Mouse (Mus musculus) intestine, embryonic 16.5 days (tissue): ENCODE measurements around the gene Rnaset2b. TPM values are rescaled to one million over a fixed set of nuclear protein-coding genes. Genes with fewer than 3 reads are reported as not detected.
"Not testable (repeated sequence)": the region's sequence is repeated elsewhere in the genome, so short reads cannot be mapped to it uniquely, and the experiment has no call there.

Experiments used
- ATAC-seq: fragments of 200-750 bp; cut with Nextera tagmentation; 2 replicates; pipeline ENCODE4 v1.8.0; 2017; ENCODE audit warnings: moderate TSS enrichment, moderate library complexity
- H3K27ac ChIP-seq: fragments of 300-500 bp; sonication (generic); 2 replicates; pipeline ENCODE4 v1.5.1; 2014; ENCODE audit warnings: mild to moderate bottlenecking, low read length
- H3K27me3 ChIP-seq: fragments of 300-500 bp; sonication (generic); replicated peaks from 2 replicates; pipeline ENCODE4 v1.6.1; 2014; ENCODE audit warnings: low read length, control low read depth, mixed read lengths; ENCODE audit not compliant: control insufficient read depth, insufficient read depth
- H3K36me3 ChIP-seq: fragments of 300-500 bp; sonication (generic); 2 replicates; pipeline ENCODE4 v1.6.1; 2014; ENCODE audit warnings: low read length, control low read depth; ENCODE audit not compliant: control insufficient read depth, insufficient read depth
- H3K4me1 ChIP-seq: fragments of 300-500 bp; sonication (generic); 2 replicates; pipeline ENCODE4 v1.6.1; 2014; ENCODE audit warnings: low read length, control low read depth, mixed read lengths; ENCODE audit not compliant: control insufficient read depth, insufficient read depth
- H3K4me2 ChIP-seq: fragments of 300-500 bp; sonication (generic); 2 replicates; pipeline ENCODE4 v1.6.1; 2014; ENCODE audit warnings: low read depth, low read length, control low read depth
- H3K4me3 ChIP-seq: fragments of 300-500 bp; sonication (generic); 2 replicates; pipeline ENCODE4 v1.5.1; 2014; ENCODE audit warnings: mild to moderate bottlenecking, low read length
- H3K9ac ChIP-seq: fragments of 300-500 bp; sonication (generic); 2 replicates; pipeline ENCODE4 v1.6.1; 2014; ENCODE audit warnings: low read depth, low read length
- H3K9me3 ChIP-seq: fragments of 300-500 bp; sonication (generic); 2 replicates; pipeline ENCODE4 v1.6.1; 2016; ENCODE audit warnings: low read length, control low read depth; ENCODE audit not compliant: control insufficient read depth
- WGBS: fragments of 180-500 bp; shearing (Covaris S2); extraction: QIAGEN DNeasy Blood & Tissue Kit; methylation state at CpG from one replicate; pipeline ENCODE4 v1.1.7; 2014; 5-methylcytosine and 5-hydroxymethylcytosine counted together
- polyA plus RNA-seq: library from polyadenylated mRNA; unstranded; fragments of >200 nt; fragmentation: Nextera tagmentation; extraction: Ambion mirVana; gene quantifications from 2 replicates; pipeline ENCODE4 v1.2.1, GENCODE M21; 2015

Gene Rnaset2b
- polyA plus RNA-seq, 1 experiment from 2014 or later, result 265 TPM

DNA sequence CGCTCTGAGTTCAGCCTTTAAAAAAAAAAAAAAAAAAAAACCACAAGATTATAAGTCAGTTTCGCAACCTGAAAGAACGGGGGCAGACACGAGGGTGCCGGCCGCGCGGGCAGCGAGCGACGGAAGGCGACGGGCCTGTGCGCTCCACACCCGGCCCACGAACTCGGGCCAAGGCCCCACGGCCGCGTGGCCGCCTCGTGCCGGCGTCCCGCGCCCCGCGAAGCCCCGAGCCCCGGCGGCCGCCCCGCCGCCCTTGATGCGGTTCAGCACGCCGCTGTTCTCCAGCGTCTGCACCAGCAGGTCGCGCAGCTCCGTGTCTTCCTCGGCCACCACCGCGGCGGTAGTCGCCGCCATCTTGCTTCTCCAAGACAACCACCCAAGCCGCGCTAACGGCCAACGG, 9.7 kb upstream of the Rnaset2b start, which contains the start of gene Tagap1:
Gene Tagap1, minus strand, starts transcription at position 381 of the 400 bp plus-strand sequence.
- WGBS, result 0% methylated on average over 35 of the region's 51 CpGs

DNA sequence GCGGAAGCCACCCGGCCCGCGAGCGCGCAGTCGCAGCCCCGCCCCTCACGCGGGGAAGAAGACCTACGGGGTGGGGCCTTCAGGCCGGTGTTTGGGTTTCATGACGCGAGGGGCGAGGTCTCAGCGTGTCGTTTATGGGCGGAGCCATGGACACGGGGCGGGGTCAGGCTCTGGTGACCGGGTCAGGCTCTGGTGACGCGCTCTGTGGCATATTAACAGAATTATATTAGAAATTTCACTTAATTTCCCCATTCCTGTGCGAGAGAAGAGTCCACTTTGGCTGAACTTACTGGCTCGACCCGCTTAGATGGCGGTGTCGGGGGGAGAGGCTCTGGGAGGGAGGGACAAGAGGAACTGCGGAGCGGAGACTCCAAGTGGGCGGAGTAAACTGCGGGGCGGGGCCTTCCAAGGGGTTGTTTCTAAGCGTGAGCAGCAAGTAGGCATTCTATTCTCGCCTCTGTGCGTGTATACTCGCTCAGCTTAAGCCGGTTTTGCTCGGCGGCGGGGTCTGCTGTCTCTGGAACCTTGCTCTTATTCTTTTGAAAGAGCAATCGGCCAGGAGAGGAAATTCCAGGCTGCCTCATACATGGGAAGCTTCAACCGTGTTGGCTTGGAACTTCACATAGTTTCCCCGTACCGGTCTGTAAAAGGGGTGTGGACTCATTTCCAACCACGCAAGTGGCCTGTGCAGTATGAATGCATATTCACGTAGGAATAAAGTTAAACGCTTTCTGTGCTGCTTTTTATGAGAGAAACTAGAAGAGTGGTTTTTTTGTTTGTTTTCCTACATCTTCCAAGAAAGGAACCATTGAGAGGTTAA, 9.0 kb upstream of the Rnaset2b start:
- ATAC-seq, result peak; percentile 97
- Histone ChIP-seq H3K4me2 (peak overlapping the region; percentile 43), H3K4me3 (peak overlapping the region; percentile 30)
- not testable (repeated sequence) for H3K27me3 ChIP-seq, H3K27ac ChIP-seq, H3K4me1 ChIP-seq, H3K36me3 ChIP-seq, H3K9ac ChIP-seq, H3K9me3 ChIP-seq
- WGBS, result under 1% methylated on average over 16 of the region's 48 CpGs

More for the DNA sequence above, 9.7 kb upstream of the Rnaset2b start, which contains the start of gene Tagap1:
- Histone ChIP-seq H3K9ac (0 out of 2 replicates have a peak within 1 kb of the TSS, but pooled peaks have one; percentile 58), H3K4me3 (peak within 1 kb of the TSS; percentile 52), H3K4me2 (peak within 1 kb of the TSS; percentile 43)
- not testable (repeated sequence) for H3K27me3 ChIP-seq, H3K9me3 ChIP-seq, H3K27ac ChIP-seq, H3K4me1 ChIP-seq, H3K36me3 ChIP-seq
- ATAC-seq, result peak; percentile 54

DNA sequence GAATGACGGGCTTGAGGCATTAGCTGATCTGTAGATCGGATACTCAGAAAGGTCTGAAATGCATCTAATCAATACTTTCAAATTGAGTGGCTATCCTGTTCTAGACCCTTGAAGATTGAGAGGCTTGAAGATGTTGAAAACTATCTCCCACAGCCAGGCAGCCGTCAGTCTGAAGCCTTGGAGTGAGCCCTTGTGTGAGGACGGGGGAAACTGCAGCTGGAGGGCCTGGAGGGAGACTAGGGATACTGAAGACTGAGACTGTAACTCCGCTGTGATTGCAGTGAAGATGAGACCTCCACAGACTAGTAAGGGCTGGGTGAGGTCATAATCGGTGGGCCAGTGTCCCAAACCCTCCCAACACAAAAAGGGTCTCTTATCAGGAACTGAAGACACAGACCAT, 8.1 kb upstream of the Rnaset2b start:
- ATAC-seq, H3K27me3 ChIP-seq, H3K9ac ChIP-seq, H3K4me1 ChIP-seq, H3K4me3 ChIP-seq, H3K27ac ChIP-seq, H3K36me3 ChIP-seq, H3K4me2 ChIP-seq, H3K9me3 ChIP-seq: not testable (repeated sequence)
- WGBS, result 63% methylated on average over 4 of the region's 6 CpGs

- not testable (repeated sequence) for H3K36me3 ChIP-seq, H3K4me1 ChIP-seq, H3K4me3 ChIP-seq, H3K27me3 ChIP-seq, H3K9me3 ChIP-seq, H3K9ac ChIP-seq, H3K27ac ChIP-seq, ATAC-seq, H3K4me2 ChIP-seq
- WGBS, result 57% methylated on average over 4 of the region's 4 CpGs
These were observed 7.5 kb upstream of the Rnaset2b start for GRCm38 (mm10) chr17:6962936-6963335.

DNA sequence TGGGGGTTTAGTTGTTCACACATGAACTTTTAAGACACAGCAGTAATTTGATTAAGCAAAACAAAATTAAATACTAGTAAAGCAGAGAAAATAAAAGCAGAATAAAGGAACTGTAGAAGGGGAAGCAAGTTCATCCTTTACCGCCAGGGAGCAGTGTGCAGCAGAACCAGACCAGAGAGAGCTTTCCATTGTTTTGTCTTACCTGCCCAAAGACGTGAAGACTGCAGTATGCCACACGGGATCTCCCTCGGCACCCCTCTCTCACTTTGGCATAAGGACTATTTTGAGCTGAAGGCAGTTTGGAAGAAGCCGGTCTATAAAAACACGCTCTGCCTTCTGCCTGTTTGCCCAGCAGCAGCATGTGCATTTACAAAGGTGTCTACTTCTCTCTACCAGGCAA, 5.1 kb upstream of the Rnaset2b start:
- H3K9ac ChIP-seq, H3K4me2 ChIP-seq: not testable (repeated sequence)
- 13% methylated on average over 5 of the region's 6 CpGs for WGBS

DNA sequence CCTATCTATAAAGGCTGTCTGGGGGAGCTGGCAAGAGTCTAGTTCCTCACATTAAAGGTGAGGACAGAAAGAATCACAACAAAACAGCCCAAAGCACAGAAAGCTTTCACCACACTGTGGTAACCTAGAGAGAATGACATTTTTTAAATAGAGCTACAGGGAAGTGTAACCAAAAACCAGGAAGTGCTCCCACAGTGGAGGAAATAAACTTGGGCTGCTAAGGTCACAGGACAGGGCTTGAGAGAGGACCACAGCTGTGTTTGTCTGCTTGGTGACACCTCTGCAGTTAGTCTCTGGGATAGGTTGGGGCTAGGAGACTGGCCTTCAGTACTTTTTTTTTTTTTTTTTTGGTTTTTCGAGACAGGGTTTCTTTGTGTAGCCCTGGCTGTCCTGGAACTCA, 2.8 kb upstream of the Rnaset2b start:
- not testable (repeated sequence) for ATAC-seq, H3K4me1 ChIP-seq, H3K27me3 ChIP-seq, H3K9me3 ChIP-seq, H3K36me3 ChIP-seq, H3K4me3 ChIP-seq, H3K4me2 ChIP-seq, H3K9ac ChIP-seq, H3K27ac ChIP-seq
- WGBS, result 43% methylated on average over 1 of the region's 1 CpGs

More for the DNA sequence above, 5.1 kb upstream of the Rnaset2b start:
- not testable (repeated sequence) for H3K9me3 ChIP-seq, H3K4me3 ChIP-seq, H3K27ac ChIP-seq, H3K4me1 ChIP-seq, H3K27me3 ChIP-seq, H3K36me3 ChIP-seq, ATAC-seq

DNA sequence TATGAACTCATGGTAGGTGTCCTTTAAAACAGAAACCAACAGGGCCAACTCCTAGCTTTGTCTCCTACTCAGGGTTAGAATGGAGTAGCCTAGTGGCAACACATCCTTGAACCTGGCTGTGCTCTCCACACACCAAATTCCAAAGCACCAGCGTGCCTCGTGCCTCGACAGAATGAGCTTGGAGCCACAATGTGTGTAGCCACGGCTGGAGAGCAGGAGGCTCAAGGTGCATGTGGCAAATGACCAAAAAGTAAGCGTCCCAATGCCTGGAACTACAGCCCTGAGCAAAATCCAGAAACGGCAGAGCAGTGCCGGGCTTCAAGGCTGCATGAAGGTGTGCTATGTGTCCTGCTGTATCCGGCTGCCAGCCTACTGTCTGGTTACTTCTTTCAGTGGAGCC, 804 bp downstream of the Rnaset2b start:
- H3K9me3 ChIP-seq, H3K4me2 ChIP-seq, H3K4me1 ChIP-seq, H3K27me3 ChIP-seq, ATAC-seq, H3K36me3 ChIP-seq, H3K9ac ChIP-seq, H3K4me3 ChIP-seq, H3K27ac ChIP-seq: not testable (repeated sequence)
- 79% methylated on average over 8 of the region's 8 CpGs for WGBS

DNA sequence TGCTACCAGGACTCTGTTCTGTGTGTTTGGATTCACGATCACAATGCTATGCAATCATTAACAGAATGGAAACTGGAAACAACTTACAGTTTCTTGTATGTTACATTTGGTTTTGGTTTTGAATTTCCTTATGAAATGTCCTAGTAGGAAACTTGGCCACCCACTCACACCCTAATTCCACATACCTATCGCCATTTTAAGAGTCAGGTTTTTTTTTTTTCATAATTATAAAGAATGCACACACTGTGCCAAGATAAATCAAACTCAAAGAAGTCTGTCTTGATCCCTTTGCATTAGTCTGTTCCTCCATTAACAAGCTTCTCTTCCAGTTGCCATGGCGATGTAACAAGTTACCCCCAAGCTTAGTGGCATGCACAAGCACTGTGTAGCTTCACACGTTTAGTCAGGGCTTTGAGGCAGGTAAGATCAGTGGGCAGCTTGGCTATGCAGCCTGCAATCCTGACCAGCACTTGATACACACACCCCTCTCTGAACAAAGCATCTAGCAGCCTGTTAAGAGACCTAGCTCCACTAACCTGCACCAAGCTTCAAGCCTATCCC, 2.5 kb downstream of the Rnaset2b start:
- H3K4me2 ChIP-seq, H3K4me3 ChIP-seq, H3K27me3 ChIP-seq, H3K36me3 ChIP-seq, H3K4me1 ChIP-seq, H3K9me3 ChIP-seq, H3K9ac ChIP-seq, ATAC-seq, H3K27ac ChIP-seq: not testable (repeated sequence)
- WGBS, result 76% methylated on average over 4 of the region's 4 CpGs

DNA sequence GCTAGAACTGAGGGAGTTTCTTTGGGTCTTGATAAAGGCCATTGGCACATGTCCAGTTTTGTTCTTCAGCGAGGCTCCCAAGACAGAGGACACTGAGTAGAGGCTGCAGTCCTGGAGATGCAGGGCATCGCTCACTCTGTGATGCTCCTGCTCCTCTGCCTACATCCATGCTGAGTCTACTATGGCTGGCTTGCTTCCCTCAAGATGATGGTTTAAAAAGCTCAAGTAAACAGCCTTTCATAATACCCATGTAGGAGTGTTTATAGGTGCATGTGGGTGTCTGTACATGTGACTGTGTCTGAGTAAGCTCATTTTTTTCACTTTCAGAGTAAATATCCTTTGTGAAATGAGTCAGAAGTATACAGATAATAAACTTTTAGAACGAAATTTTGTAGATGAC, 4.6 kb downstream of the Rnaset2b start:
- not testable (repeated sequence) for H3K4me2 ChIP-seq, H3K4me3 ChIP-seq, H3K27ac ChIP-seq, H3K9ac ChIP-seq, H3K27me3 ChIP-seq, ATAC-seq, H3K9me3 ChIP-seq, H3K4me1 ChIP-seq, H3K36me3 ChIP-seq
- 71% methylated on average over 2 of the region's 3 CpGs for WGBS
